Mouse (Mus musculus) ovary, postnatal 36 days (tissue): ENCODE results near the gene Pop5.

Experiments
- DNase-seq: peaks from one replicate; pipeline ENCODE4 v3.0.0; 2022; ENCODE audit warnings: low spot score, mixed read lengths

Pop5 gene

DNA sequence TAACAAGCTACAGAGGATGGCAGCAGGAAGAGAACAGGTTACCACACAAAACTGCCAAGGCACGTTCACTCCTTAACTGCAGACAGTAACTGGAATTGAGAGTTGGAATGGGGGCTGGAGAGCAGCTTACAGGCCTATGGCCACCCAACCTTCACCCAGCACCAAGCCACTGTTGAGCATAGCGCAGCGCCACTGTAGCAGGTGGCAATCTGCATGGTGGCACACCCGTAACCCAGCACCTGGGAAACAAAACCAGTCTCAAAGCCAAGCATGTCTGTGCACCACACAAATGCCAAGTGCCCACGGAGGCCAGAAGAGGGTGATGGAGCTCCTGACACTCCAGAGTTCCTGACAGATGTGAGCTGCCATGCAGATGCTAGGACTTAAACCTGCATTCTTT is 30.7 kb downstream of the Pop5 start:
- no peak for DNase-seq

DNA sequence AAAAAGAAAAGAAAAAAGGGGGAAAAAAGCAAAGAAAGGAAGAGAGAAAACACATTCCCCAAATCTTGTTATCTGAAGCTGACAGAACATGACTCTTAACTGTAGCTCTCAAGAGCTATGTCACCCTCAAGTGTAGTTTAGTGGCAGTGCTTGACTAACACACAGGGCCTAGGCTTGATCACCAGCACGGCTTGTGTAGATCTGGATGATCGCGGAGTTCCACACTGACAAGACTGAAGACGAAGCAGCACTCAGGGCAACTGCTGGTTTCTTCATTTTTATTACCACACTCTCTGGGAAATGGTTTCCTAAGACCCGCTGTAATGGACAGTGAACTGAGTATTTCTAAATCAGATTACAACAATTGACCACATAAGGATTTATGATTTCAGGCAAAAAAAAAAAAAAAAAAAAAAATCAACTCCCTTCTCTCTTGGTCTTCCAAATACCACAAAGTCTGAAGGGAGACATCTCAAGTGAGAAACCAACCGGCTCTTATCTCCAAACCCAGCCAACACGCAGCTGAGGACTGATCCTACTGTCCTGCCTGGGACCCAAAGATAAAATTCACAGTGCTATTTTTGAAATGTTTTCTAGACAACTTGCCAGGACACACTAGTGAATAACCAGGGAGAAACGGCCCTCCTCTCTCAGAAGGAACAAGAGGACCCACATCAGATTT is 31.3 kb downstream of the Pop5 start:
- no peak for DNase-seq

GRCm38 (mm10) chr5:115267469-115268045 is 31.9 kb downstream of the Pop5 start:
- no peak for DNase-seq

DNA sequence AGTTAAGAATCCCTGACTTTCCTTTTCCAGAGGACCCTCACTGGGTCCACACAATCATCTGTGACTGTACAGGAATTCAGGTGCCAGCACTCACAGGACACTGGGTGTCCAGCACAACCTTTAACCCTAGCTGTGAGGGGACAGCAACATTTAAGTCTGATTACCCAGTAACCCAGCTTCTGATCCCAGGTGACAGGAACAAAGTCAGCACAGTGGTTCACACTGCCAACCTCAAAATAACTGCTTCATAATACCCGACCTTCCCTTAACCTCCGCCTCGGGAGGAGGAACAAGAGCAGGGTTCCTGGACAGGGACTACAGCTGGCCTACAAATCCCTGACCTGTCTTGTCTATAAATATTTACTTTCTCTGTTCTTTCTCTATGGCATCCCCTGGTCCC is 32.6 kb downstream of the Pop5 start:
- DNase-seq: no peak

DNA sequence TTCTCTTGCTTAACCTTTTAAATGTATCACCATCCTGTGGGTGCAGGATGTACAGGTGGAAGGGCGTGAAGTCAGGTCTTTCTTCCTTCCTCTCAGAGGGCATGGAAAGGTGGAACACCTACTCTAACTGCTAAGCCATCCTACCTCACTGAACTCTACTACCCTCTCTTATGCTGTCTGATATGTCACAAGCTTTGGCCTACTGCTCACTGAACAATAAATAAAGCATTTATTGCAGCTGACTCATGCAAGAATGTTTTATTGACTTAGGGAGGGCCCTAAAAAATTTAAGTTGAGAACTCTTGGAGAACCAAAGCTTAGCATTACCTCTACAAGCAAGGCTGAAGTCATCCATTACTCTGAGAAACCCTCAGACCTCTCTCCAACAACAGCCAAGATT is 34.3 kb downstream of the Pop5 start:
- no peak for DNase-seq

DNA sequence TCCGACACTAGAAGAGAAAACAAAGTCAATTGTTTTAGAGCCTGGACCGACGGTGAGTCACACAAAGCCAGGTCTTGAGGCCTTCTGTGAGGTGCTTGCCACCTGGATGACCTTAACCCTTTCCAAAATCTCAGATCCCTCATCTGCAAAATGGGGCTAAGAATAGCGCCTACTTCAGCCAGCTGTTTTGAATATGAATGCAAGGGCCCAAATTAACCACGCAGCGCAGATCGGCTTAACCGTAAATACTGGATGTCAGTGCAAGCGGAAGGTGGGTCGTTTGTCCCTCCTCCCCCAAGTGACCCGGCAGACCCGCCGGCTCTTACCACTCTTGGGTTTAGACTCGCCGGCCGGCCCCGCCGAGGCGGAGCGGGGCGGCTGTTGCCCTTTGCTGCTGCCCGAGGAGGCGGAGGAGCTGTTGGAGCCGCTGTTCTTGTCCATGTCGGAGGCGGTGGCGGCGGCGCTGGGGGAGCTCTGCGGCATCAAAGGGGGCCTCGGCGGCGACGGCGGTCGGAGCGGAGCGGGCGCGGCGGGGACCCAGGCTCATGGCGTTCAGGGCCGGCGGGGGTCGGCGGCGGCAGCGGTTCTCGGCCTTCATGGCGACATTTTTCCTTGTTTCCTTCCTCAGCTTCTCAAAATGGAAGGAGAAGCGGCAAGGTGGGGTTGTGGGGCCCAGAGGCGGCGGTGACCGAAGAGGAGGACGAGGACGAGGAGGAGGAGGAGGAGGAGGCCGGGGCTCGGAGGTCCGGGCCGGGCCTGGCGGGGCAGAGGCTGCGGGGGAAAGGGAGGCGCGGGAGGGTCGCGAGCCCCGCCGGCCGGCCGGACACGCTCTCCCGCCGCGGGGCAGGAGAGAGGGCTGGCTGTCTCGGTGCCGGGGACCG is 36.5 kb downstream of the Pop5 start:
- DNase-seq: peak; percentile 57

GRCm38 (mm10) chr5:115272812-115273548 is 37.3 kb downstream of the Pop5 start, which contains the start of gene Rnf10:
Rnf10 (minus strand) TSS chr5:115272898.
- peak; percentile 95 for DNase-seq

GRCm38 (mm10) chr5:115273549-115274135 is 38.0 kb downstream of the Pop5 start:
- no peak for DNase-seq

- DNase-seq: no peak
Observed at GRCm38 (mm10) chr5:115274353-115274752, 38.7 kb downstream of the Pop5 start.

DNA sequence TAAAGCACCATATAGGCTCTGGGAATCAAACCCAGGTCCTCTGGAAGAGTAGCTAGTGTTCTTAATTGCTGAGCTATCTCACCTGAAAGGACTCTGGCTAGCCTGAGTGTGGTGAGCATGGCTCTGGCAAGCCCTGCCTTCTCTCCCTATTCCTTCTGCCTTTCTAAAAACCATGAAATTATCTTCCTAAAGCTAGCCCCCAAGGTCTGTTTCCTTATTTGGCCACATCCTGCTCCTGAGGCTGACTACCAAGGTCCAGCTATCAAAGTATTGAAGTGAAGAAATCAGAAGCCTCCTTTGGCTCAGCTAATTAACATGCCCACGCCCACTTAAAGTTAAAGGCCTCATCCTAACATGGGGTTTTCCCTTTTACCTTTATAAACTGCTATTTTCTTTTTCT is 39.1 kb downstream of the Pop5 start:
- no peak for DNase-seq

- DNase-seq: no peak
Observed at GRCm38 (mm10) chr5:115275998-115276397, 40.4 kb downstream of the Pop5 start.

DNA sequence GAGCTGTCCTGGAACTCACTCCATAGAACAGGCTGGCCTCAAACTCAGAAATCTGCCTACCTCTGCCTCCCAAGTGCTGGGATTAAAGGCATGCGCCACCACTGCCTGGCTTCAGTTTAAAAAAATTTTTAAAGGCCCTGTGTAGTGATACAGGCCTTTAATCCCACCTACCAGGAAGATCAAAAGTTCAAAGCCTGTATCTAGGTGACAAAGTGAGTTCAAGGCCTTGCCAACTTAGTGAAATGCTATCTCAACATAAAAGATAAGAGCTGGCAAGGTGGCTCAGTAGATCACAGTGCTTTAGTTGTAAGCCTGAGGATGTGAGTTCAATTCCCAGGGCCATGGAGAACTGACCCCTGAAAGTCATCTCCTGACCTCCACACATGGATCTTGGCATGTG is 42.4 kb downstream of the Pop5 start:
- no peak for DNase-seq

- DNase-seq: no peak
Observed at GRCm38 (mm10) chr5:115278785-115279184, 43.1 kb downstream of the Pop5 start.

DNA sequence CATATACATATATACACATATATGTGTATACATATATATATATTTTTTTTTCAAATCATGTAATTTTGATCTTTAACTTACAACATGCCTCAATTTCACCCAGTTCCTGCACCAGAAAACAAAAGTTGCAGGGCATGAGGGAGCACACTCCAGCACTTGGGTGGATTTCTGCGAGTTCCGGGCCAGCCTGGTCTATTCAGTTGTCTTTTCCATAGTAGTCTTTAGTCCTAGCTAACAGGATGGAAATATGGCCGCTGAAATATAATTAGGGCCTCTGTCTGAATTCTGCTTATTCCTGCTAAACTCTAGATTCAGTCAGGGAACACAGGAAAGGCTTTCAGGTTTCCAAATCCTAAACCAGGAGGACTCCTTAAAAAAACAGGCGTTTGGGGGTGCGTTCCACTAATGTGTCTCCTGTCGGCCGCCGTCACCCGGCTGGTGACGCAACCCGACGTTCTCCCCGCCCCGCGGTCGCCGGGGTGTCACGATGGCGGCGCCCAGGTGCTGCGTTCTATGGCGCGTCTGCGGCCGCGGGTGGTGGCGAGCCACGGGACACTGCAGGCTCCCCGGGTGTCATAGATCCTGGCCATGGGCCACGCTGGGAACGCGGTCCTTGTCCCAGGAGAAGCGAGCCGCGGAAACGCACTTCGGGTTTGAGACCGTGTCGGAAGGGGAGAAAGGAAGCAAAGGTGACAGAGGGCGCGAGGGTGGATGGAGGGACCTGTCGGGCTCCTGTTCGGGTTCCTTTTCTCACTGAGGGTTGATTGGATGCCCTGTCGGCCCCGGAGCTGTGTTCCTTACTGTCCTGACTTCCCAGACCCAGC is 43.8 kb downstream of the Pop5 start, which contains the start of gene Coq5:
Gene Coq5, plus strand, starts transcription at position 441 of the 824 bp plus-strand sequence.
- DNase-seq: peak; percentile 85

DNA sequence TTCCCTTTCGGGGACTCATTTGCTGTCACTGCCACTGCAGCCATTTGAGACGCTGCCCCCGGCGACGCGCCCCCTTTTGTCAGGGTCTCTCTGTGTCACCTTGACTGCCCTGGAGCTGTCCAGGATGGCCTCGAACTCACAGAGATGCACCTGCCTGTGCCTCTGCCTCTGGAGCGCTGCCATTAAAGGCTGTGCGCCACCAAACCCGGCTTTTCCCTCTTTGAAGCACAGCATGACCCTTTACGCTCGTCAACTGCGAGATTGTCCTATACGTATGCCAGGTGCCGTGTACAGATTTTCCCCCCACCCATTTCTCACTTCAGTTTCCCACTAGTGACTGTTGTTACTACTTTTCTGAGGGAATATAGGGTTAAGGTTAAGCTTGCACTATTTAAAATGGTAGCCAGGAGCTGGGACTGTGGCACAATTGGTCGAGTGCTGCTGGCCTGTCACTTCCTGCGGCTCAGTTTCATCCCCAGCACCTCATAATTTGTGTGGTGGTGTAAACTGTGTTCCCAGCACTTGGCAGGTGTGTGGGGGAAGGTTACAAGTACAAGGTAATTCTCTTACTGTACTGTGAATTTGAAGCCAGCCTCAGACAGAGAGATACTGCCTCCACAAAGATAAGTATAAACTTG is 44.5 kb downstream of the Pop5 start:
- DNase-seq: peak; percentile 29

DNA sequence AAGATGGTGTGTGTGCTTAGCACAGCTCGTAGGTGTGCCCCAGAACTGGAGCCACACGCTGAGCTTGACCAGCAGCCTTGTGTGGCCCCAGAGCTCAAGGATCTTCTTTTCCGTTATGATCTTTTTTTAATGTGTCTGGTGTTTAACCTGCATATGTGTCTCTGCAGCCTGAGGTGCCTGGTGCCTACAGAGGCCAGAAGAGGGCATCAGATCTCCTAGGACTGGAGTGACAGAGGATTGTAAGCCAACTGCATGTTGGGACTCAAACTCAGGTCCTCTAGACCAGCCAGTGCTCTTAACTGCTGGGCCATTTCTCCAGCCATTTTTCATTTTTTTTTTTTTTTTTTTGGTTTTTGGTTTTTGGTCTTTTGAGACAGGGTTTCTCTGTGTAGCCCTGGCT is 49.1 kb downstream of the Pop5 start:
- DNase-seq: no peak

DNA sequence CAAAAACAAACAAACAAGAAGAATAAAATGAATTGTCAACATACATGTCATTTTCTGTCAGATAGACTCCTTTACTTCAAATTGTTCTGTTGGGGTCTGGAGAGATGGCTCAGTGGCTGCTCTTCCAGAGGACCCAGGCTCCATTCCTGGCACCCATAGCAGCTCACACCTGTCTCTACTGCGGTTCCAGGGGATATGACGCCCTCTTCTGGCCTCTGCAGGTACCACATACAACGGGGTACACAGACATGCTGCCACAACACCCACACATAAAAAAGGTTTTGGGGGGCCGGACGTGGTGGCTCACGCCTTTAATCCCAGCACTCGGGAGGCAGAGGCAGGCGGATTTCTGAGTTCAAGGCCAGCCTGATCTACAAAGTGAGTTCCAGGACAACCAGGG is 58.5 kb downstream of the Pop5 start:
- DNase-seq: no peak
